Mouse (Mus musculus) kidney, postnatal 0 days (tissue): ENCODE data around the gene Fam71f1. TPM values are rescaled to one million over a fixed set of nuclear protein-coding genes. Genes with fewer than 3 reads are reported as not detected.

ENCODE experiments used
- ATAC-seq: fragments of 200-750 bp; cut with Nextera tagmentation; replicated peaks from 2 replicates; pipeline ENCODE4 v1.8.0; 2017; ENCODE audit warnings: low read depth, moderate number of reproducible peaks, moderate TSS enrichment, moderate library complexity; ENCODE audit not compliant: low FRiP score
- DNase-seq: peaks from one replicate; pipeline ENCODE4 v3.0.0-alpha.2; 2016; ENCODE audit warnings: low spot score
- H3K27ac ChIP-seq: fragments of 300-500 bp; sonication (generic); 2 replicates; pipeline ENCODE4 v1.5.1; 2014; ENCODE audit warnings: mild to moderate bottlenecking
- H3K27me3 ChIP-seq: fragments of 300-500 bp; sonication (generic); 2 replicates; pipeline ENCODE4 v1.6.1; 2014; ENCODE audit warnings: low read length, mixed read lengths; ENCODE audit not compliant: insufficient read depth
- H3K36me3 ChIP-seq: fragments of 300-500 bp; sonication (generic); 2 replicates; pipeline ENCODE4 v1.6.1; 2014; ENCODE audit warnings: low read length, mixed read lengths; ENCODE audit not compliant: insufficient read depth
- H3K4me1 ChIP-seq: fragments of 300-500 bp; sonication (generic); replicated peaks from 2 replicates; pipeline ENCODE4 v1.6.1; 2014; ENCODE audit warnings: antibody characterized with exemption, low read length, mixed read lengths; ENCODE audit not compliant: insufficient read depth
- H3K4me2 ChIP-seq: fragments of 300-500 bp; sonication (generic); 2 replicates; pipeline ENCODE4 v1.6.1; 2014; ENCODE audit warnings: mild to moderate bottlenecking, low read length, moderate library complexity, mixed read lengths
- H3K4me3 ChIP-seq: fragments of 300-500 bp; sonication (generic); replicated peaks from 2 replicates; pipeline ENCODE4 v1.5.1; 2014; ENCODE audit warnings: low read depth, low read length
- H3K9ac ChIP-seq: fragments of 300-500 bp; sonication (generic); 2 replicates; pipeline ENCODE4 v1.6.1; 2014; ENCODE audit warnings: low read depth, low read length
- H3K9me3 ChIP-seq: fragments of 300-500 bp; sonication (generic); replicated peaks from 2 replicates; pipeline ENCODE4 v1.6.1; 2016; ENCODE audit warnings: low read length, inconsistent platforms, mixed read lengths
- CTCF ChIP-seq: IDR thresholded peaks from 2 replicates; pipeline ENCODE4 v1.5.1; 2016; ENCODE audit warnings: antibody characterized with exemption, low read depth, mild to moderate bottlenecking, moderate library complexity
- WGBS: fragments of 180-500 bp; shearing (Covaris S2); extraction: QIAGEN DNeasy Blood & Tissue Kit; methylation state at CpG from one replicate; pipeline ENCODE4 v1.1.7; 2014; 5-methylcytosine and 5-hydroxymethylcytosine counted together
- polyA plus RNA-seq: library from polyadenylated mRNA; unstranded; fragments of >200 nt; fragmentation: Nextera tagmentation; extraction: Ambion mirVana; gene quantifications from 2 replicates; pipeline ENCODE4 v1.2.1, GENCODE M21; 2015

Fam71f1 gene
- polyA plus RNA-seq, 1 experiment from 2014 or later: not detected

DNA sequence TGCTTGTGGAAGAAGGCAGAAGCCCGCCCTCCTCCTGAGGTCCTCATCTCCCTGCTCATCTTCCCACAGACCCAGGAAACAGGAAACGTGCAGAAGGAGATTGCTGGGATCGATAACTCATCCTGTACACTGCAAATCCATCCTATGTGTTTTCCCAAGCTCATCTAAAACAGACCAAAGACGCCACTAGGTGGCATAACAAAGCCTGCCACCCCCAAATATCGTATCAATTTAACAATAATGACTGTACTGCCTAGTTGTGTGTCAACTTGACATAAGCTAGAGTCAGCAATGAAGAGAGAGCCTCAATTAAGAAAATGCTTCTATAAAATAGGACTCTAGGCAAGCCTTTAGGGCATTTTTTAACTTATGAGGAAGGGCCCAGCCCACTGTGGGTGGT is 15.2 kb upstream of the Fam71f1 start:
- 40% methylated on average over 5 of the region's 5 CpGs for WGBS
- Histone ChIP-seq H3K4me2 (no peak overlapping the region), H3K36me3 (no peaks in the 10 kb centered on the region), H3K9me3 (no peaks in the 10 kb centered on the region), H3K27ac (no peak overlapping the region), H3K4me3 (no peak overlapping the region), H3K4me1 (no peaks in the 10 kb centered on the region), H3K27me3 (no peaks in the 10 kb centered on the region), H3K9ac (no peak overlapping the region)
- DNase-seq: peak; percentile 8
- peak; percentile 45; the same call in 1 of the 2 replicates for TF ChIP-seq CTCF
- ATAC-seq: no peak

DNA sequence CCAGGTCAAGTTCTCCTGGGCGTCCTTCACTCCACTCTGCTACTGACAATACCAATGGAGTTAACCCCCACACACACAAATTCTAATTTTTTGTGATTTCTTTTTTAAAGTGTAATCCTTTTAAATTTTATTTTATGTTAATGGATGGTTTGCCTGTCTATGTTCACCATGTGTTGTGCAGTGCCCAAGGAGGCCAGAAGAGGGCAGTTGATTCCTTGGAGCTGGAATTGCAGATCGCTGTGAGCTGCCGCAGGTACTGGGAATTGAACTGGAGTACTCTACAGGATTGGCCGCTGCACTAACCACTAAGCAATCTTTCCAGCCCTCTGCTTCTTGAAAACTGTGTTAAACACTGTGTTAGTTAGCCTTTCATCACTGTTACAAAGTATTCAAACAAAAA is 13.5 kb upstream of the Fam71f1 start:
- no peak overlapping the region for H3K27ac ChIP-seq
- 90% methylated on average over 4 of the region's 4 CpGs for WGBS
- H3K27me3 ChIP-seq: no peaks in the 10 kb centered on the region
- no peaks in the 10 kb centered on the region for H3K4me1 ChIP-seq
- H3K4me3 ChIP-seq: no peak overlapping the region
- H3K9me3 ChIP-seq: no peaks in the 10 kb centered on the region
- no peak overlapping the region for H3K9ac ChIP-seq
- TF ChIP-seq CTCF: peak; percentile 27; the same call in 1 of the 2 replicates
- DNase-seq (no peak), ATAC-seq (no peak)
- H3K36me3 ChIP-seq: no peaks in the 10 kb centered on the region
- no peak overlapping the region for H3K4me2 ChIP-seq

DNA sequence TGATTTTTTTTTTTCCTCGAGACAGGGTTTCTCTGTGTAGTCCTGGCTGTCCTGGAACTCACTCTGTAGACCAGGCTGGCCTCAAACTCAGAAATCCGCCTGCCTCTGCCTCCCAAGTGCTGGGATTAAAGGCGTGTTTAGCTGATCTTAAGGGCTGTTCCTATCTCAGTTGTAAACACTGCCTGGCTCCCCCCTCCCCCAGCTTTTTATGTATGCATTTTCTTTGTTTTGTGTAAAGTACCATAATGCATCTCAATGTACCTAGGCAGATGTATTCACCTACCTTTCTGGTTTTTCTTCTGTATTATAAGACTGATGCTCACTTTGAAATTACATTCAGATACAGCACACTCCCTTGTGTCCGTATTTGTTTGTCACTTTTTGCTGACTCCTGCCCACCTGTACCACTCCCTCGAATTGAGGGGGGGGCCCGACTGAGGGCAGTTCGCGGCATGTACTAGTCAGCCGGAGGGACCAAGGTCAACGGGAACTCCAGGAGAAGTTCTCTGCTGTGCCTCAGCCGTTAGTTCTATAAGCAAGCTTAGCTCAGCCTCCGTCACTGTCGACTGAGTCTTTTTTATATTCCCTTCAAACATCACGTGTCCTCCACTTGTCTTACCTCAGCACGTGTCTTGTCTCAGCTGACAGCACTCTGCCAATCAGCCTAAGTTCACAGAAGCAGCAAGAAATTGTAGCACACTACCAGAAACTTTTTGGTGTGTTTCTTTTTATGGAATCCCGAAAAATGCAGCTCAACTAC is 9.9 kb upstream of the Fam71f1 start:
- H3K9me3 ChIP-seq: no peaks in the 10 kb centered on the region
- DNase-seq: no peak
- ATAC-seq: no peak
- no peaks in the 10 kb centered on the region for H3K27me3 ChIP-seq
- 92% methylated on average over 16 of the region's 16 CpGs for WGBS
- H3K36me3 ChIP-seq: no peaks in the 10 kb centered on the region
- no peaks in the 10 kb centered on the region for H3K4me1 ChIP-seq
- no peak overlapping the region for H3K4me3 ChIP-seq
- H3K4me2 ChIP-seq: no peak overlapping the region
- no peak overlapping the region for H3K27ac ChIP-seq
- no peak overlapping the region for H3K9ac ChIP-seq
- TF ChIP-seq CTCF: no peak

DNA sequence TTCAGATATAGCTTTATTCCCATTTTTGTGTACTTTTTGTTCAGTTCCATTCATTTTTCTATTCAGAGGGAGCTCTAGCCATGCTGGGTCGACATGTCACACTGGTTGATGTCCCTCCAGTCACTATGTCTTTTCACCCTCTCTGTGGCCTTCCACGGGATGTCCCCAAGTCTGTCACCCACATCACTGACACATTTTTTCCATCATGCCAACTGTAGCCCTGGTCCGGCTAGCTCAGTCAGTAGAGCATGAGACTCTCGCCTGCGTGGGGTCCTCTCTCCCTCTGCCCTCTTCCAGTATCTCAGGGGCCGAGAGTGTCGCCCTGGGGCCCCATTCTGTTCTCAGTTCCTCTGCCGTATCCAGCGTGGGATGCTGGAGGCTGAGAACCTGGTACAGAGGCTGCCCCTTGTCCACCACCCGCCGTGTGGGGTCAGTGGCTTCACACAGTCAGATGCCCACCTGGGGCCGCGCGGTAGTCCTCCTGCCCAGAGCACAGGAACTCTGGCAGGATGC is 5.2 kb upstream of the Fam71f1 start:
- Histone ChIP-seq H3K4me1 (0 out of 2 replicates have a peak, but pooled peaks cover 3% of the 10 kb centered on the region), H3K27me3 (no peaks in the 10 kb centered on the region), H3K9ac (no peak overlapping the region), H3K4me3 (no peak overlapping the region), H3K36me3 (no peaks in the 10 kb centered on the region), H3K4me2 (no peak overlapping the region), H3K9me3 (no peaks in the 10 kb centered on the region), H3K27ac (no peak overlapping the region)
- no peak for TF ChIP-seq CTCF
- DNase-seq: no peak
- 70% methylated on average over 14 of the region's 14 CpGs for WGBS
- no peak for ATAC-seq

DNA sequence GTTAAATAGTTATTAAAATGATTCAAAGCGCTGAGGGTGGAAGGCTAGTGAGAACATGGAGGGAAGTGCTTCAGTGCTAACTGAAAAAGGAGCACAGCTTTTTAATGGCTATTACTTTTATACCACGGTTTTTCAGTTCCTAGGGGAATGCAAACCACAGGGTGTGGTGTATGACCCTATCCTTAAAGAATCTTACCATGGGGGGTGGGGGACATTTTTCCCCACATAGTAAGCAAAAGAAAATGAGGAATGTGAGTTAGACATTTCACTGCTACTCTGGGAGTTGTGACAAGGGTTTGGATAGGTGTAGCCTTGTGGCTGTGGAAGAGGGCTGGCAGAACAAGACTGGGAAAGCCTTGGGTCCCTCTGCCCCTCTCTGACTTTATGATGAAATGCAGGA is 1.7 kb upstream of the Fam71f1 start:
- Histone ChIP-seq H3K4me1 (0 out of 2 replicates have a peak, but pooled peaks cover 3% of the 10 kb centered on the region), H3K4me2 (no peak overlapping the region), H3K27me3 (no peaks in the 10 kb centered on the region), H3K27ac (no peak overlapping the region), H3K36me3 (no peaks in the 10 kb centered on the region), H3K4me3 (no peak overlapping the region), H3K9ac (no peak overlapping the region), H3K9me3 (no peaks in the 10 kb centered on the region)
- 64% methylated on average over 2 of the region's 2 CpGs for WGBS
- no peak for DNase-seq
- no peak for TF ChIP-seq CTCF
- ATAC-seq: no peak

DNA sequence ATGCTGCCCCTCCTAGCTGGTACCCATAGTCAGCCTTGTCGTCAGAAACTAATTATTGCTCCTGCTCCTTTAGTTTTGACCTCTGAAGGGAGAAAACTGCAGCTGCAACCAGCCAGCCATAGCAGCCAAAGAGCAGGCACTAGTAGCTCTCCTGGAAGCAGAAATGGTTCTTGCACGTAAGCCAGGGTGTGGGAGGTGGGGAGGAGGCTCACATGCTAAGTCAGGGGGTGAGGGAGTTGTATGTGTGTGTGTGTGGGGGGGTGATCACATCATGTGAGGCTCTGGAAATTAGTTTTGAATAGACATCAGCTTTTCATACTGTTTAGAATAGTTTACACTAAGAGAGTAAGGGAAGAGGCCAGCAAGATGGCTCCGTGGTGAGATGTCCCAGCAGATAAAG is 999 bp upstream of the Fam71f1 start:
- Histone ChIP-seq H3K4me1 (0 out of 2 replicates have a peak, but pooled peaks cover 3% of the 10 kb centered on the region), H3K4me3 (no peak overlapping the region), H3K9ac (no peak overlapping the region), H3K36me3 (no peaks in the 10 kb centered on the region), H3K27me3 (no peaks in the 10 kb centered on the region), H3K4me2 (no peak overlapping the region), H3K27ac (peak overlapping the region; percentile 36; the same call in 1 of the 2 replicates), H3K9me3 (no peaks in the 10 kb centered on the region)
- TF ChIP-seq CTCF: no peak
- DNase-seq (peak; percentile 21), ATAC-seq (no peak; the same call in 1 of the 2 replicates)
- 37% methylated on average over 3 of the region's 3 CpGs for WGBS
